Mouse (Mus musculus) layer of hippocampus, postnatal 10 days (tissue): ENCODE measurements at regions not wholly inside any gene's neighbourhood (a gene's known extent, or its start where the extent isn't known, plus 50 kb on each side); places are given as distances from the start of the nearest gene placed in this dataset.
A peak's percentile ranks its signal among the peaks of the same experiment; 100 is the strongest.

Source experiments
- DNase-seq, 2 experiments: peaks; one replicate each; pipeline ENCODE4 v3.0.0; 2021; ENCODE audit warnings: low spot score in 2 of 2

GRCm38 (mm10) chr10:37326168-37326534 lies 187.4 kb upstream of the Marcks start:
- DNase-seq: no peak

DNA sequence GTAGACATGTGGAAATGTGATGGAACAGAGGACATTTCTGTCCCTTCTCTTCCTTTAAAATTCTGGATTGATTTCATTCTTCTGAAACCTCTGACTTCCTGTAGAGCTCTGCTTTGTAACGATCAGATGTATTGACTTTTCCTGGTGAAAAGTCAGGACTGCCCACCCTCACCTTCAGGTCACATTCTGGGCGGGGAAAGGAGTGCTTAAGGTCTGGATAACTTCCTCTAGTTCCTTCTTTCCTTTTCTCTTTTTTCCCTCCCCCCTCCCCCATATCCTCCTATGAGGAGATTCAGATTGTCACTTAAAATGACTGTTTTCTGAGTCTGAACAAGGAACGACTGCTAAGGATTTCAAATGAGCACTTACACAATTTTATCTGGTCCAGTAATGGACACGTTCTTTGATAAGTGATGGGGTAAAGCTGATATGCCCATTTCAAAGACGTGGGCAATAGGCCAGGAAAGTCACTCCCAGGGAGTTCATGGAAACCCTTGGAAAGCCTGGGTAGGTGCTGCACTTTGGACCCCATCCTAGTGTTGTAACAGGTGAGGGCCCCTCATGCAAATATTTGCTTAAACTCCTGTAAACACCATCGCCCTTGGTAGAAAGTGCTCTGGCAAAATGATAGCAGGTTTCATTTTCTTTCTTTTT lies 186.9 kb upstream of the Marcks start:
- no peak for DNase-seq

DNA sequence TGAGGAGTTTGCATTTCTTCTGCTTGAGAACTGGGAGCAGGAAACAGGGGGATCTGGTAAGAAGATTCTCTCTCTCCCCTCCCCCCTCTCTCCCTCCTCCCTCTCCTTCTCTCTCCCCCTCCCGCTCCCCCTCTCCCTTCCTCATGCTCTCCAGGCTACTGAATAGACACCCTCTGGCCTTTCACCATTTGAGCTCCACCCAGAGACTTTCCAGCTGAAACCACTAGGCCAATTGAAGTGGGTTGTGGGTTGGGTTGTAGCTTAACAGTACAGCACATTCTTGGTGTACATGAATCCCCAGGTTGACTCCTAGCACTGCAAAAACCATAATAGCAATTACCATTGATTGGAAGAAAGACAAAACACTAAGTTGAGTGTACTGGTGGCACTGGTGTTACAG lies 185.0 kb upstream of the Marcks start:
- no peak for DNase-seq

GRCm38 (mm10) chr10:37322809-37323208 lies 184.1 kb upstream of the Marcks start:
- no peak for DNase-seq

GRCm38 (mm10) chr10:37322310-37322709 lies 183.6 kb upstream of the Marcks start:
- no peak for DNase-seq

- no peak for DNase-seq
Measured at GRCm38 (mm10) chr10:37321171-37321570, 182.5 kb upstream of the Marcks start.

- no peak for DNase-seq
Measured at GRCm38 (mm10) chr10:37319746-37320430, 181.2 kb upstream of the Marcks start.

GRCm38 (mm10) chr10:37316701-37317100 lies 178.0 kb upstream of the Marcks start:
- DNase-seq: no peak

- no peak for DNase-seq
Measured at GRCm38 (mm10) chr10:37315804-37316203, 177.1 kb upstream of the Marcks start.

GRCm38 (mm10) chr10:37314746-37315430 lies 176.2 kb upstream of the Marcks start:
- DNase-seq: peak; percentile 57 to 74

GRCm38 (mm10) chr10:37313461-37313860 lies 174.7 kb upstream of the Marcks start:
- no peak for DNase-seq

DNA sequence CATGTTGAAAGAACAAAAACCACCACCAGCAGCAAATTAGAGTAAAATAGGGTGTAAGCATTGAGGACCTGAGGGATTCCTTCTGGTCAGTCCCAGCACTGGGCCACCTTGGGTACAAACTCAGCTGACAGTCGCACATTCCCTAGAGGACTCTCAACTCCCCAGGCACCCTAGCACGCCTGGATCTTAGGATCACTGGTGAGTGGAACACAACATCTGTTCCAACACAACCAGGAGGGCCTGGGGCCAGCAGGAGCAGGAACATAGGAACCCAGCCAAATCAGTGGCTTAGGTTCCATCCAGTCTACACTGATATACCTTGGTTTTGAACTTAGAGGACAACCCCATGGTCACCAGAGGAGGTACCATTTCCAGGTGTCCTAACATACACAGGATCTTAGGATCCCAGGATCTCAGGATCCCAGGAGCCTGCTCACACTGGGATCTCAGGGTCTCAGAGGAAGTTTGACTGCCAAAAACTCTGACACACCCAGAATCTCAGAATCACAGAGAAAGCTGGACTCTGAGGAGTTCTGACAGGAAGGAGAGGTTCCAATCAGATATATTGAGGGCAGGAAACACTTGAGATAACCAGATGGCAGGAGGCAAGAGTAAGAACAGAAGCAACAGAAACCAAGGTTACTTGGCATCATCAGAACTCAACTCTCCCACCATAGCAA lies 171.7 kb upstream of the Marcks start:
- DNase-seq: no peak

GRCm38 (mm10) chr10:37304656-37305055 lies 165.9 kb upstream of the Marcks start:
- DNase-seq: no peak

DNA sequence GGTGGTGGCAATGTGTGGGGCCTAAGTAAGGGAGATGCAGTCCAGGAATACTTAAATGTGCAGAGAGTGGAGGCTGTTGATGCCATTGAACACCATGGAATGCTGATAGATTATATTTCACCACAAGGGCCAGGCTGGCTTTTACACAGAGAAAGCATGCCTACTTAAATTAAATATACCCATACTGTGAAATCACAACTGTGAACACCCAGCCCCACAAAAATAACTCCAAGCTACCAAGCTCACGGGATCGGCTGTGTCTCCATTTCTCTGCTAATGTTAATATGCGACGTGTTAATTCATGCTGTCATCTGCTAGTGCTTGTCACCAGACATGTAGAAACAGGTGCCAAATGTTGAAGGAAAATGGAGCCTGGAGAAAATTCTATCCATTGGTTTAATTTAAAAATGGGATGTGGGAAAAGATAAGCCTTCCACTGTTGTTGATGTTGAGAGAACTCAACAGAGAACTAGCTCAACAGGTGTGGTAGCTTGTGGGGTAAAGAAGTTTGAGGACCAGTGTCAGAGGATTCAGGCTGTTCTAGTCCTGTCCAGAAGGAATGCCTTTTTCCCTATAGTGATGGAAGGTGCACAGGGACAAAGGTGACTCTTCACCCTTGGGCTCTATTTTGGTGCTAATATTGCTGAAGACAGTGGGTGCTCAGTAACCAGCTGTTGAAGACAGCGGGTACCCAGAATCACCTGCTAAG lies 161.6 kb upstream of the Marcks start:
- DNase-seq: no peak

DNA sequence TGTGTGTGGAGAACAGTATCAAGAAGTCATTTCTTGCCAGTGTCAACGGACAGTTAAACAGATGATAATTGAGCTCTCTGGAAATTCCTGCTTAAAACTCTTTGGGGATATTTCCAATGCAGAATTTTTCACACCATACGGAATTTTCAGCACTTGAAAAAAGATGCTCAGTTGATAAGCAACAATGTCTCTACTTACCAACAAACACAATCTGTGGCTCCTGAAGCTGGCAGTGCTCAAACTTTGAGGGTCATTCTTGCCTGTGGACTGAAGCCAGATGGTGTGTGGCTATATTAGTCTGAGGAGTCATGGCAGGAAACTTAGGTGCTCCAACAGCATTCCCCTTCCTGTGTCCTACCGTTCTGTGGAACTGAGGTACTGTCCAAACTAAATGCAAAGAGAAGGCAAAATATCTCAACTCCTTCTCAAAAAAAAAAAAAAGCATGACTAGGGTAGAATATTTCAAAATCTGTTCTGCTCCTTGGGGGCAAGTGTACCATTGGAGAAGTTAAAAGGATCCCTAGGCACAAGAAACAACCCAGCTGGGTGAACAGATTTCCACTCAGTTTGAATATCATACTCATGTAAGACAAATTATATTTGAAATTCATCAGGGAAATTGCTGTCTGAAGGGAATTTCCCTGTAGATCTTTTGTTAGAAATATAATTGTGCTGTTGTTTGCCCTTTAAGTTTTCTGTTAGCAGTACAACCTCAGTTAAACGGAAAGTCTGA lies 160.1 kb upstream of the Marcks start:
- no peak for DNase-seq

GRCm38 (mm10) chr10:37294231-37294630 lies 155.5 kb upstream of the Marcks start:
- no peak for DNase-seq

DNA sequence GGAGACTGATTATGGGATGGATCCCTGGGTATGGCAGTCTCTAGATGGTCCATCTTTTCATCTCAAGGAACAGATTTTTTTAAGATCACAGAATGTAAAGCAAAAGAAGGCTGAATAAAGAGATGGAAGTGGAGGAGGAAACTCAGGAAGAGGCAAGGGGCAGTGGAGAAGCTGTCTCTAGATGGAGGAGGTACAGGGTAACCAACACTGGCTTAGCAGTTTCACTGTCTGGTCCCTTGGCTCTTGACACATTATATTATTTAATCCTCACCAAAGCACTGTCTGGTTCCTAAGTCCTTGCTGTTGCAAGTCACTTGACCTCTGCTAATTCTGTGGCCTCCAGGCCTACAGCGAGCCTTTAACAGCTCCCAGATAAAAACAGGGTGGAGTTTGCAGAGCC lies 154.6 kb upstream of the Marcks start:
- no peak for DNase-seq

GRCm38 (mm10) chr10:37291639-37292495 lies 153.1 kb upstream of the Marcks start:
- DNase-seq: no peak

GRCm38 (mm10) chr10:37289964-37290704 lies 151.4 kb upstream of the Marcks start:
- DNase-seq: no peak
